Mouse (Mus musculus) thymus, postnatal 36 days (tissue): ENCODE data around the gene Olfr1189.
"Not testable (repeated sequence)": the region's sequence is repeated elsewhere in the genome, so short reads cannot be mapped to it uniquely, and the experiment has no call there.

Experiments used
- DNase-seq, 2 experiments: peaks; one replicate each; pipeline ENCODE4 v3.0.0; 2022; ENCODE audit warnings: mixed read lengths in 2 of 2

The Olfr1189 gene

DNA sequence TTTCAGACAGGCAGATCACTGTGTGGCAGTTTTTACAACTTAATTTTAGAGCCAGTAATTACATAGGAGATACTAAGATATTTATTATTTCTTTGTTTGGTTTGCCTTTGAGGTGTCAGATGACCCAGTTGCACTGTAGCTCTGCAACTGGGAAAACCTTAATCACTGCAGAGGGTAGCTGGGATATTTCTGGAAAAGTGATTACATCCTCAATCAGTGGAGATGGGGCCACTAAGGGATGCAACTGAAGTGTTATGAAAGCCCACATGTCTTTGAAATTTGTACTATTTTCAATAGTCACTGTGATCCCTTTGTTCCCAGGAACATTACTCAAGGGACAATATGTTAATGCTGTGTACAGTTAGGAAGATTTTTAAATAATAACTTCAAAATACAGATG, at the start of gene Olfr1189:
Olfr1189 (plus strand) TSS at position 301 of the 400 bp plus-strand sequence.
- no peak for DNase-seq

DNA sequence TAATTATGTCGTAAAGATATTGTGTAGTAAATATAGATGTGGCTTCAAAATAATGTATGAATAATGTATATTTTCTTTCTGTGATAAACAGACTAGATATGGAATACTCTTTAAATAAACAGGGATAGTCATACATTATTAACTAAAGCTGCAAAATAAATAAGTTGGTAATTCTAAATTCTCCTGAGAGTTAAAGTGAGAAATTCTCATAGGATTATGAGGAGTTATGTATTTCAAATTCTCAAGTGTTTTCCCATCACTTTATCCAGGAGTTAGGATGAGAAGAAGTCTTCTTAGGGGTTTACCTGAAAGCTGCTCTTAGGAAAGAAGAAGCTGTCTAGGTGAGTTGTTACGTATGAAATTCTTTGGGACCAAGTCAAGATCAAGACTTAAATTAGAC, 29.6 kb upstream of the Olfr1189 start, which contains the start of gene Olfr1188:
Olfr1188 (plus strand) TSS at position 301 of the 400 bp plus-strand sequence.
- DNase-seq: no peak

DNA sequence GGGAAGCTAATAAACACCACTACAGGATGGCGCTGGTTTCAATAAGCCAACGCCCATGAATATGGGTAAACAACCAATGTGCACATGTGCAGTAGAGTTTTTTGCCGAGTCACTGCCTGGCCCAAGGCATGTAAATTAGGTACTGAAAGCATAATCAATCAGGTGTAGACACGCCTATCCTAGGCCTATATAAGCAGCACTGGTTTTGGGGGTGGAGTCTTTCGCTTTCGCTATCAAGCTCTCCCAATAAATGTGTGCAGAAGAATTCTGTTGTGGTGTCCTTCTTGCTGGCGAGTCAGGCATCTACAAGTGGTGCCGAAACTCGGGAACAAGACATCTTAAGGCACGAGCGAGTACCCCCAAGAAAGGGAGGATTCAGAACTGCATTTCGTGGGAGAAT, 13.6 kb upstream of the Olfr1189 start:
- DNase-seq: not testable (repeated sequence)

DNA sequence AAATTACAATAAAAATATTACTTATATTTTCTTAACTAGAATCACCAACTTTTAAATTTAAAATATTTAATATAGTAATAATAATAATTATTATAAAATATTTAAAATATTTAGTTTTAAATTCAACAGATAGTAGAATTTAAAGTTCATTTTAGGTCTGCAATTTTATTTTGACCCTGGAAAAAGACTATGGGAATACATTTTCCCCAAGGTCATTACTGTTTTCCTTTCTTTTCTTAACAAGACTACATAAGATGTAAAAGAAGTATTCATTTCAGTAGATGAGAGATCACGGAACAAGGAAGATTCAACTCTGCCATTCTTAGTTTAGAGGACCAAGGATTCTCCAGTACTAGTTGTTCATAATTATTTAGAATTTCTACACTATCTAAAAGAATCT, 54.0 kb downstream of the Olfr1189 start, which contains the start of gene Olfr1191-ps1:
Olfr1191-ps1 (plus strand) TSS at position 301 of the 400 bp plus-strand sequence.
- not testable (repeated sequence) for DNase-seq
